Mouse (Mus musculus): ENCODE measurements at regions not wholly inside any gene's neighbourhood (a gene's known extent, or its start where the extent isn't known, plus 50 kb on each side); places are given as distances from the start of the nearest gene placed in this dataset.

DNA sequence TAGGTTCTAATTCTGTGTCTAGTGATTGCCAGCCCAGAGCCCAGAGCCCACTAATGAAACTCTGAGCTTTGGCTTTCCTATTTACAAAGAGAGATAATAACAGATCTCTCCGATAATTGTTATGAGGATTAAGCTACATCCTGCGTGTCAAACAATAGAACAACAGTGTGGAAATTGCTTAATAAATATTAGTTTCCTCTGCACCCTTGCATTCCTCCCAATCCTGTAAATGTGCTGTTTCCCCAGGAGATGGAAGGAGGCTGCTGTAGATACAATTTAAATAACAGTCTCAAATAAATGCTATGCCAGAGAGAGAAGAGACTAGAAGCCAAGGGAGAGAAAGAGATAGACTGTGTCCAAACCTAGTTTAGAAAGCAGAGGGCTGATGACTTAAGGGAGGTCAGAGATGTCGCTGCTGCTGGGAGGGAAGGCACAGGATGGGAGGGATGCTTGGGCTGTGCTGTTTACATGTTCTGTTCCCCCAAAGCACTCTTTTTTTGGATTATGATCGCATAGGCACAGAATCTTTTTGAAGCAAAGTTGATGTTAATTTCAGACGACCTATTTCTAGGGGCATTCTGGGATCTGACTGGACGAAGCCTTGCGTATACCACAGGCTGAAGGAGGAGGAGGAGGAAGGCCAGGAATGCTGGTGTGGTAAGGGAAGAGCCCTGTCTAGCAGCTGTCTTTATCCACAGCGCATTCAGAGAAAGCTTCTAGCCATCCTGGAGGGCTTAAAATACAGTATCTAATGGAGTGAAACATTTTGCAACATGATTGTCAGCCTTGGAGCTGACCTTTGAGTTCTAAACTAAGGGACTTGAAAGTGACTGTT lies 103.4 kb upstream of the Fbxo11 start:
- TF ChIP-seq FLI1 (IDR thresholded peaks at IDR 0.05; ENCODE audit: low read length) = no peak
- TF ChIP-seq GATA1 (IDR thresholded peaks at IDR 0.05; ENCODE audit: borderline replicate concordance, low read length) = no peak
- no peaks in the 10 kb centered on the region for H3K27me3 ChIP-seq (replicated peaks)
- no peak overlapping the region for H3K4me3 ChIP-seq (replicated peaks)
- no peaks in the 10 kb centered on the region for H3K36me3 ChIP-seq (replicated peaks; ENCODE audit: low read length)
- peaks cover 4% of the 10 kb centered on the region; the same call in 1 of the 2 replicates for H3K4me1 ChIP-seq
- peaks cover 29% of the 10 kb centered on the region for H3K9me3 ChIP-seq

- Histone ChIP-seq H3K4me1 (peaks cover 8% of the 10 kb centered on the region), H3K4me3 (replicated peaks) (no peak overlapping the region)
- TF ChIP-seq FLI1 (IDR thresholded peaks at IDR 0.05; ENCODE audit: low read length) (no peak), GATA1 (IDR thresholded peaks at IDR 0.05; ENCODE audit: borderline replicate concordance, low read length) (no peak)
Measured at GRCm38 (mm10) chr17:88171606-88172005, 106.5 kb upstream of the Fbxo11 start.

DNA sequence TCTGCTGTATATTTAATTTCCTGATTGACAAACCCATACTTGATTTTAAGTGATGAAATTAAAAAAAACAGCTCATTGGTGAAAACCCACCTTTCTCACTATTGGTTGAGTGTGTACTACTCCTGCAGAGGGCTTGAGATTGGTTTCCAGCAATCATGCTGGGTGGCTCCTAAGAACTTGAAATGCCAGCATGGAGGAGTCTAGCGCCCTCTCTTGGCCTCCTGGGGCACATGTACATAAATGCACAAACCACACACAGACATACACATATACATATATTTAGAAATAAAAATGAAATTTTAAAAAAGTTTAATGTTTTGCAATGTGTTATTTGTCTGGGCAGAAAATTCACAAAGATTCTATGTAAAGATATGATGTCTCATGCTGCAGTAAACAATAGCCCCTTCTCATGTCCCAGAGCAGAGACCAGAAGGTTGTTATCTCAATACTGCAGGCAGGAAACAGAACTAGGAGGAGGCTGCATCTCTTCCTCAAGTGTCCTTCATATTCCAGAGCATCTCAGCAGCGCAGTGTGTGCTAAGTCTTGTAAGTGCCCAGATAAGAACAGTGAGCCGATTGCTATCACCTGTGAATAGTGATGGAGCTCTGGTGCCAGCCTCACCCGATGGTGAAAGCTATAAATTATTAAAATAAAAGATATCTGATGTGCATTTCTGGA lies 108.4 kb upstream of the Fbxo11 start:
- Histone ChIP-seq H3K36me3 (replicated peaks; ENCODE audit: low read length) (no peaks in the 10 kb centered on the region), H3K4me1 (peaks cover 8% of the 10 kb centered on the region), H3K9me3 (peaks cover 24% of the 10 kb centered on the region), H3K27me3 (replicated peaks) (no peaks in the 10 kb centered on the region), H3K4me3 (replicated peaks) (no peak overlapping the region)
- TF ChIP-seq GATA1 (IDR thresholded peaks at IDR 0.05; ENCODE audit: borderline replicate concordance, low read length) (no peak), FLI1 (IDR thresholded peaks at IDR 0.05; ENCODE audit: low read length) (no peak)

More at GRCm38 (mm10) chr17:88171606-88172005, 106.5 kb upstream of the Fbxo11 start:
- Histone ChIP-seq H3K27me3 (replicated peaks) (no peaks in the 10 kb centered on the region), H3K9me3 (peaks cover 24% of the 10 kb centered on the region), H3K36me3 (replicated peaks; ENCODE audit: low read length) (no peaks in the 10 kb centered on the region)

DNA sequence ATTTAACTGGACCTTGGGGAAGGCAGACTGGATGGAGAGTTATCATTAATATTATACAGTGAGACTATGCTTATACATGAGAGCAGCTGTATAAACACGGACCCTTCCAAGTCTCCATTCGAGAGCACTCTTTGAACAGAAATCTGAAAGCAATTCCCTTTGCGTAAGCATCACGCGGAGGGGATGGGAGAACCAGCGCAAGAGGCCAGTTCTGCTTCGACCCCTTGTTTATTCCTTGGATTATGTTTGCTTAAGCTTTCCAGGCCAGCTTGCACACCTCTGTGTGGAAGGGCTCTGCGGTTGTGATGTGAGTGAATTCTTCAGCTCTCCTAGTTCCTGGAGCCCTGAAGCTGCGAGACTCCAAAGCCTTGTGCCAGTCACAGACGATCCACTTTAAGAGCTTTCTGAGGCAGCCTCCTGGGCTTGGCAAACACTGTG lies 109.2 kb upstream of the Fbxo11 start:
- H3K36me3 ChIP-seq (replicated peaks; ENCODE audit: low read length) = no peaks in the 10 kb centered on the region
- peaks cover 8% of the 10 kb centered on the region for H3K4me1 ChIP-seq
- no peaks in the 10 kb centered on the region for H3K27me3 ChIP-seq (replicated peaks)
- H3K9me3 ChIP-seq = peaks cover 24% of the 10 kb centered on the region
- no peak overlapping the region for H3K4me3 ChIP-seq (replicated peaks)
- TF ChIP-seq GATA1 (IDR thresholded peaks at IDR 0.05; ENCODE audit: borderline replicate concordance, low read length) (no peak), FLI1 (IDR thresholded peaks at IDR 0.05; ENCODE audit: low read length) (no peak)

GRCm38 (mm10) chr17:88175951-88176623 lies 111.0 kb upstream of the Fbxo11 start:
- H3K4me3 ChIP-seq (replicated peaks) = no peak overlapping the region

DNA sequence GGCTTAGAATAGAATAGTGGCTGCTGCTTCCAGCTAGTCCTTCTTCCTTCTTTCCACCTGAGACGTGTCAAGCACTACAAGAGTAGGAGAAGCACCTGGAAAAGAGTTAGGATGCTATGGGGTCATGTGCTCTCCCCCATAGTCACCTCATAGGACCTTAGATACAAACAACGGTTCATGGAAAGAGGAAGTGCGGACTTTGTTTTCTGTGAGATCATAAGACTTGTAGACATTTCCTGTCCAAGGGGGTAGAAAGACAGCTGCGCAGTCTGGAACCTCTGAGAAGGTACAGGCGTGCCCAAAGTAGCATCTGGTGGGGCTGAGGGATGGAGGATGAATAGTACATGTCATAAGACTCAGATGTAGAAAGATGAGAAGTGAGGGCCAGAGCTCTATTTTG lies 125.6 kb upstream of the Fbxo11 start:
- H3K4me1 ChIP-seq = no peaks in the 10 kb centered on the region
- H3K36me3 ChIP-seq (replicated peaks; ENCODE audit: low read length) = no peaks in the 10 kb centered on the region
- TF ChIP-seq GATA1 (IDR thresholded peaks at IDR 0.05; ENCODE audit: borderline replicate concordance, low read length) (no peak), FLI1 (IDR thresholded peaks at IDR 0.05; ENCODE audit: low read length) (no peak)
- no peak overlapping the region for H3K4me3 ChIP-seq (replicated peaks)
- H3K9me3 ChIP-seq = peaks cover 6% of the 10 kb centered on the region; the same call in 1 of the 2 replicates
- H3K27me3 ChIP-seq (replicated peaks) = no peaks in the 10 kb centered on the region

More at GRCm38 (mm10) chr17:88175951-88176623, 111.0 kb upstream of the Fbxo11 start:
- Histone ChIP-seq H3K27me3 (replicated peaks) (no peaks in the 10 kb centered on the region), H3K9me3 (peaks cover 17% of the 10 kb centered on the region; the same call in 1 of the 2 replicates), H3K36me3 (replicated peaks; ENCODE audit: low read length) (no peaks in the 10 kb centered on the region), H3K4me1 (peaks cover 8% of the 10 kb centered on the region)
- TF ChIP-seq GATA1 (IDR thresholded peaks at IDR 0.05; ENCODE audit: borderline replicate concordance, low read length) (no peak), FLI1 (IDR thresholded peaks at IDR 0.05; ENCODE audit: low read length) (no peak)

DNA sequence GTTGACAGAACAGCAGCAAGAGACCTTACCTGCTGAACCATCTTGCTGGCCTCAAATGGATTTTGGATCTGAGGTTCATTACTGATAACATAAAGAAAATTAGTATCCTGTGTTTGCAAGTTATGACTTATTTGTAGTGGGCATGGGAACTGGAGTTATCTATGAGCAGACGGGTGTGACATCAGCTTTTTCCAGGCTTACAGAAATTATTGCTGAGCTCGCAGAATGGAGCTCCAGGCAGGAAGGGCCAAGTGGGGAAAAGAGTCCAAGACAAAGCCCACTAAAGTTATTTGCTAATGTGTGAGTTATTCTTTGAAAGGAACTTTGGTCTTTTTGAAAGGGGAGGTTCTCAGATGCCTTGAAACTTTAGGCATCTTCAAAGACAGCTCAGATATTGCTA lies 126.4 kb upstream of the Fbxo11 start:
- Histone ChIP-seq H3K27me3 (replicated peaks) (no peaks in the 10 kb centered on the region), H3K4me3 (replicated peaks) (no peak overlapping the region), H3K4me1 (no peaks in the 10 kb centered on the region), H3K9me3 (peaks cover 6% of the 10 kb centered on the region; the same call in 1 of the 2 replicates), H3K36me3 (replicated peaks; ENCODE audit: low read length) (no peaks in the 10 kb centered on the region)
- TF ChIP-seq GATA1 (IDR thresholded peaks at IDR 0.05; ENCODE audit: borderline replicate concordance, low read length) = no peak
- no peak for TF ChIP-seq FLI1 (IDR thresholded peaks at IDR 0.05; ENCODE audit: low read length)

GRCm38 (mm10) chr17:88191930-88192807 lies 127.1 kb upstream of the Fbxo11 start:
- Histone ChIP-seq H3K9me3 (peaks cover 6% of the 10 kb centered on the region; the same call in 1 of the 2 replicates), H3K4me3 (replicated peaks) (no peak overlapping the region), H3K27me3 (replicated peaks) (no peaks in the 10 kb centered on the region), H3K36me3 (replicated peaks; ENCODE audit: low read length) (no peaks in the 10 kb centered on the region), H3K4me1 (no peaks in the 10 kb centered on the region)
- TF ChIP-seq GATA1 (IDR thresholded peaks at IDR 0.05; ENCODE audit: borderline replicate concordance, low read length) = no peak
- TF ChIP-seq FLI1 (IDR thresholded peaks at IDR 0.05; ENCODE audit: low read length) = no peak

DNA sequence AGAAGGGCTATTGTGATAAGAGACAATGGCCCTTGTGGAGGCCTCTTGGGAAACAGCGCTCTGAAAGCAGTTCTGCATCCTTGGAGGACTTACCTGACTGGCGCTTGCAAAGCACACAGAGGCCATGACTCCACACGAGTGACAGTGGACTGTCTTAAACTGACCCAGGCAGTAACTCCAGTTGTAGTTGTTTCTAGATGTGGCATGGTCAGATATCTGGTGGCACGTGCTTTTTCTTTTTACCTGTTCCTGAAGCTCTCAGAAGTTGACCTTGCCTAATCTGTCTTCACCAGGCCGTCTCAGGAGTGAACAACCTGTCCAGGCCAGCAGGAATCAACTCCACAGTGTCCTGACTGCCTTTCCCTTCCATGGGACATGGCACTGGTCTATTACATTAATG lies 129.6 kb upstream of the Fbxo11 start:
- Histone ChIP-seq H3K36me3 (replicated peaks; ENCODE audit: low read length) (no peaks in the 10 kb centered on the region), H3K4me3 (replicated peaks) (no peak overlapping the region), H3K27me3 (replicated peaks) (no peaks in the 10 kb centered on the region), H3K9me3 (no peaks in the 10 kb centered on the region), H3K4me1 (no peaks in the 10 kb centered on the region)
- TF ChIP-seq GATA1 (IDR thresholded peaks at IDR 0.05; ENCODE audit: borderline replicate concordance, low read length) (no peak), FLI1 (IDR thresholded peaks at IDR 0.05; ENCODE audit: low read length) (no peak)

Data from megakaryocyte, embryonic 14.5 days (primary cell).